Mouse (Mus musculus): Measurements from ENCODE around the gene Med8. TPM values are rescaled to one million over a fixed set of nuclear protein-coding genes. Genes with fewer than 3 reads are reported as not detected.

The Med8 gene
- total RNA-seq, 2 experiments from 2014 or later: 63.6 to 72.5 TPM

DNA sequence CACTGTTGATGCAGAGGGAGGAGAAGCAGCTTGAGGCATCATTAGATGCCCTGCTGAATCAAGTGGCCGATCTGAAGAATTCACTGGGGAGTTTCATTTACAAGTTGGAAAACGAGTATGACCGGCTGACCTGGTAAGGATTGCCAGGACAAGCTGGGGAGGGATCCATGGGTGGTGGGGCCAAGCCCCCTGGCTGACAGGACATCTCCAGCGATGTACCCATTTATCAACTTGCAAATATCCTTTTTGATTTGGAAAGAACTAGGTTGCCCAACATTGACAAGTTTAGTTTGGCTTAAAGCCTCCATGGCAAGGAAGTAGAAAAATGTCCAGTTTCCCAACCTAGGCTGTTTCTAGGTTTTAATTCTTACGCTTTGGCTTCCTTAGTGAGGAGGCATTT, 1.7 kb downstream of the Med8 start:
- ATAC-seq (replicated peaks; ENCODE audit: low FRiP score, poor library complexity, severe bottlenecking): no peak

DNA sequence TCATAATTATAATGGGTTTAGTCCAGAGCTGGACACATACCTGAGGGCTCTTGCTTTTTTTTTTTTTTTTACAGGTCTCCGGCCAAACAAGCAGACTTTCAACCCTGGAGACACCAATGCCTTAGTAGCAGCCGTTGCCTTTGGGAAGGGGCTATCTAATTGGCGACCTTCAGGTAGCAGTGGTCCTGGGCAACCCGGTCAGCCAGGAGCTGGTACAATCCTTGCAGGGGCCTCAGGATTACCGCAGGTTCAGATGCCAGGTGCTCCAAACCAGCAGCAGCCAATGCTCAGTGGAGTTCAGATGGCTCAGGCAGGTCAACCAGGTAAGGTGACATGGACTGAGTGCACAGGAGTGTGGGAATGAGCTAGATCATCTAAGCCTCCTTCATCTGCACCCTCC, 4.4 kb downstream of the Med8 start:
- no peak for ATAC-seq (replicated peaks; ENCODE audit: low FRiP score, poor library complexity, severe bottlenecking)

DNA sequence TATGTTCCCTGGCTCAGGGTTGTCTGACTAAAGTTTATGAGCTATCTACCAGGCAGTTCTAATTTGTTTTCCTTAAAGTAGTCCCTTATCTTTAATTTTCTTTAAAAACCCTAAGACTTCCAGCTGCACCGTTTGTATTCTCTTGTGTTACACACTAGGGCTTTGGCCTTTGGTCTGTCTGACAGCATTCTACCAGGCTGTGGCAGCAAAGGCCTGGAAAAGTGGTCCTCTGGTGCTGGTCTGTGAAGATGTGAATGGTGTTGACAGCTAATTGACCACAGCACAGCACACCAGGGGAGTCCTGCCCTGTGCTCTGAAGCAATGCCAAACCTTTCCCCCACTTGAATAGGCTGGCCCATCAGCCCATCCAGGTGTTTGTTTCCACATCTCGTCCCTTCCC, 6.6 kb downstream of the Med8 start:
- no peak for ATAC-seq (replicated peaks; ENCODE audit: low FRiP score, poor library complexity, severe bottlenecking)

DNA sequence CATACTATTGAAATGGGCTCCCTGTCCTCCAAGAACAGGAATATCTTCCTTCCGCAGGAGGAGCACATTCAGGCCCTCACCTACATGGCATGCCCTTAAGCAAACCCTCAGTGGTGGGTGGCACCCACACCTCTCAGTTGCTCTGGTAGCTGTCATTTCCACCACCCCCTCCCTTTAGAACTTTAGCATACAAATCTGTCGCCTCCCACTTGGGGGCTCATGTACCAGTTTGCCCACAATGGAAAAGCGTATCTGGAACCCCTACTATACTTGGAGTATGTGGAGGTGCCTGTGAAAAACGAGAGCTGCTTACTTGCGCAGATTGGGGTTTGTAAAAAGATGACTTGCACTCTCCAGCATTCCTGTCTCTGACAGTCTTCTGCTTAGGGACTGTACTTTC, 7.2 kb downstream of the Med8 start:
- no peak for ATAC-seq (replicated peaks; ENCODE audit: low FRiP score, poor library complexity, severe bottlenecking)

DNA sequence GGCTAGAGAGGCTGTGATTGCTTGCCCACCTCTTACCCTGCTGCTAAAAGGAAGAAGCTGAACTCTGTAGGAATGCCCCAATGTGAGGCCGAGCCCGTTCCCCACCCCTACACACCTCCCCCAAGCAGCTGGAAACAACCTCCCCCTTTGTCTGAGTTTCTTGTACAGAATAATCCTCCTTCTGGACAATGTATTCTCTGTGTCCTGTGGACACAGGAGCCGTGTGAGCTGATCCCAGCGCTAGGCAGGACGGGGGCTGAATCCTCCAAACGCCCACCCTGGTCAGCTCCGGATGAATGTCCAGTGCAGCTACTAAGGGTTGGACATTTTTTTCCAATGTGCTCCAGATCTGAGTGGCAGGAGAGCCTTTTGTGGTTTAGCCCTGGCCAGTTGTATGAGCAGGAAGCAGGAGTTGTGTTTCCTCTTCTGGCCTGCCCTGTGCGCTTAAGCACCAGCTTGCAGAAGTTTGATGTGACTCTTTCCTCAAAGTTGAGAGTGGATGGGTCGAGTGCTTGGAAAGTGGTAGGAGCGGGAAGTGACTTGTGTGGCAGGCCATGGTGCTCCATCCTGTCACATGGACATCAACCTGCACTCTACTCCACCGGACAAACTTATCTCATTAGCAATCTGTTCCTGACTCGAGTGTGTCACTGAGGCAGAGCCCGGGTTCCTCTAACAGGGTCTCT, 8.1 kb downstream of the Med8 start:
- ATAC-seq (replicated peaks; ENCODE audit: low FRiP score, poor library complexity, severe bottlenecking): no peak

DNA sequence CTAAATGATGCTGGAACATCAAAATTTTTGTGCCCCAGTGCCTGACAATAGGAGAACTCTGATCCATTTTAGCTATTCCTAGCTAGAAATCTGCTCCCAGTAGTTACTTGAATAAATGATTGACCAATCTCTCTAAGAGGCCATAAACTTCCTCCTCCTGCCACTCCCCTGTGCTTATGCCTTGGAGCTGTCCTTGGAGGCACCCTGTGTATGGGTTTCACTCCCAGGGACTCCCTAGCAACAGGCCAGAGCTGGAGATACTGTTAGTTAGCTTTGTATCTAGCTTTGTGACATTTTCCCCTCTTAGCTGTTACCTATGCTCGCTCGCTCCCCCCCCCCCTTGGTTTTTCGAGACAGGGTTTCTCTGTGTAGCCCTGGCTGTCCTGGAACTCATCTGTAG, 12.2 kb downstream of the Med8 start:
- no peak for ATAC-seq (replicated peaks; ENCODE audit: low FRiP score, poor library complexity, severe bottlenecking)

DNA sequence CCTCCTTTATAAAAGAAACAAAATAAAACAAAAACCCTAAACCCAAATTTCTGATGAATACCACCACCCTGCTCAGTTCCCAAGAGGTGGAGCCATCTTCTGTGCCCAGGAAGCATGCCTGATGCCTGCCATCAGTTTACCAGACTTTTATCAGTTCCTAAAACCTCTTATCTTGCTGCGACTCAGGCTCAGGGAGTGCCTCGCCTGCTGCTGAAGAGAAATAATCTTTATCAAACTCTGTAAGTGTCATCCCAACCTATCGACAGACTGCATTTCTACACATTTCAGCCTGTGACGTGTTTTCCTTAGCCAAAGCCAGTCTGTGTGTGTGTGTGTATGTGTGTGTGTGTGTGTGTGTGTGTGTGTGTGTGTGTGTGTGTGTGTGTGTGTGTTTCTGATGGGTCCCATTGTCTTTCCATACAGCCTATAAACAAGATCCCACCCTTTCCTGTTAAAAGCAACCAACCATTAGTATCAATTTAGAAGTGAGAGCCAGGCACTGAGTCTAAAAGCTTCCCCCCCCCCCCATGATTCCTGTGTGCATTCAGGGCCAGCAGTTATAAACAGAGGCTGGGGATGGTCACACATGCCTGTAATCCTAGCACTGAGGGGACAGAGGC, 15.5 kb downstream of the Med8 start:
- ATAC-seq (replicated peaks; ENCODE audit: low FRiP score, poor library complexity, severe bottlenecking): peak; percentile 54

DNA sequence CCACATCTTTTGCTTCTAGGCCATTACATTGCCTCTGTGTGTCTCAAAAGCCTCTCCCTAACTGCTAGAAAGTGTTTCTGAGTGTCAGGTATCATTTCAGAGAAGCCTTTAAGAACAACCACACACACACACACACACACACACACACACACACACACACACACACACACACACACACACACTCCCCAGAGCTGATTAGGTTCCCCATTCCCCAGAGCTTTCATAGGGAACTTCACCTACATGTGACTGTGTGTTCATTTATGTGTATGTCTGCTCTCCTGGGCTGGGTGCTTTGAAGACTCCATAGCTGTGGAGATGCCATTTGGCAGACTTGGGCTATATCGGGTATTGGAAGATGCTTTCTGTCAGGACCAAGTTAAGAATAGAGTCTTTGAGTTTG, 16.2 kb downstream of the Med8 start:
- ATAC-seq (replicated peaks; ENCODE audit: low FRiP score, poor library complexity, severe bottlenecking): no peak

DNA sequence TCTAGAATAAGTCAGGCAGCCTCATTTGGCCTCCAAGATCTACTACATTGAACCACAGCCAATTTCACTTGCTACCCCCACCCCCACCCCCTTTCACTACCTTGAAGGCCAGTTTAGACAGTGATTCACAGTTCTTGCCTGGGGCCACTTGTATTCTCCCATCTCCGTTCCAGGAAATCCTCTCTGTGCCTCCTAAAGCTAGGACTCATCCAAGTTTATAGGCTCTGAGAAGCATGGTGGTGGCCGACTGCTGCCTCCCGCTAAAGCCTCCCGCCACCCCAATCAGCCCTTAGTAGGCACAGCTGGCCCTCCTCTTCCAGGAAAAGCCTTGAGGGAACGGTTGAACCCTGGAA, 18.3 kb downstream of the Med8 start:
- peak; percentile 35 for ATAC-seq (replicated peaks; ENCODE audit: low FRiP score, poor library complexity, severe bottlenecking)

DNA sequence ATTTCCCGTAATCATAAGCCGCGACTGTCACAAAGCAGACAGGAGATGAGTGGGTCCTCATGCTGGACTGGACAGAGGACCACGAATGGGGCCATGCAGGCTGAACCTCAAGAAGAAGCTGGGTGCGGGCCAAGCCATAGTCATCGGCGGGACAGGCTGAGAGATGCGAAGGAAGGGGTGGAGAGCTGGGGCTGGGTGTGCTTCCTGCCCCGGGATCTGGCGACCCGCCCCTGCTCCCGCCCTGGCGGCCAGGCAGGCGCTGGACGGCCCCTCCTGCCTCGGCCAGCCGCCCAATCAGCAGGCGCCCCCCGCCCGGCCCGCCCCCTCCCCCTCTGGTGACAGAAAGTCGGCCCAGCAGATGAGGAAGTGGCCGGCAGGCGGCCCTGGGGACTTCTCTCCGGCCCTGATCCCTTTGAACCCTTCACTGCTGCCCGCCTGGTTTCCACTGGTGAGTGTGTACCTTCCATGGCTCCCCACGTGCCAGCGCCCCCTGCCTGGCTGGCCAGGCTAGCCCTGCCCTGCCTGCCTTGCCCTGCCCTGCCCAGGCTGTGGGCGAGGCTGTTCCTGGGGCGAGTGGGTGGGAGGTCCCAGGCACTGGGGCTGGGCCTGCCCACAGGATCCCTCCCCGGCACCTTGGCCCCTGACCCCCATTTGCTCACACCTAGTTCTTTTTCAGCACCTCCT, 18.8 kb downstream of the Med8 start, which contains the start of gene Elovl1:
TSS of gene Elovl1 (plus strand) at position 326 of the 684 bp plus-strand sequence.
- peak; percentile 87 for ATAC-seq (replicated peaks; ENCODE audit: low FRiP score, poor library complexity, severe bottlenecking)

DNA sequence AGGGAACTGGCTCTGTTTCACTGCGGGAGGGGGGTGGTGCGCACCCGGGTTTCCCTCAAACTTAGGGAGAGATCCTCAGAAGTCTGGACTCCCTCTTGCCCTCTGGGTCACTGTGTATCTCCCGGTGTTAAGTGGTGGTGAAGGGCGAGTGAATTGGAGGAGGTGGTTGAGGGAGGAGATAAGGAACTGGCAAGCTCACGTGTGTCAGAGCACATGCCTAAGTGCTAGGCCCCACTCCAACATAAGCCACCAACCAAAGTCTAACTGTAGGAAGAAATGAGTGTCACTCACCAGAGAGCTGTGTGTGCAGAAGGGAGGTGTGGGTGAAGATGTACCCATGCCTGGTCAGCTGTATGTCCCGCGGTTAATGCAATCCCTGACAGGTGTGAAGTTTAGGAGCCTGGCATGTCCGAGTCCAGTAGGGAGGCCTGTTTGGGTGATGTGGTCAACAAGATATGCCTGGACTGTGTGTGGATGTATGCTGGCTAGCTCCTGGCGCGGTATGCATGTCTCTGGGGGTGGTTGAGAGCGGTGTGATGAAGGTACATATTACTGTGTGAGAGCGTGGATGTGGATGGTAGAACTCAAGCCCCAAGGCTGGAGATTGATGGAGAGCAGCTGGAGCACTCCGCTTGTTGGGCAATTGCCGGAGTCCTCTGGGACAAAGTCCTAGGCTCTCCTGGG, 19.5 kb downstream of the Med8 start:
- peak; percentile 45 for ATAC-seq (replicated peaks; ENCODE audit: low FRiP score, poor library complexity, severe bottlenecking)

DNA sequence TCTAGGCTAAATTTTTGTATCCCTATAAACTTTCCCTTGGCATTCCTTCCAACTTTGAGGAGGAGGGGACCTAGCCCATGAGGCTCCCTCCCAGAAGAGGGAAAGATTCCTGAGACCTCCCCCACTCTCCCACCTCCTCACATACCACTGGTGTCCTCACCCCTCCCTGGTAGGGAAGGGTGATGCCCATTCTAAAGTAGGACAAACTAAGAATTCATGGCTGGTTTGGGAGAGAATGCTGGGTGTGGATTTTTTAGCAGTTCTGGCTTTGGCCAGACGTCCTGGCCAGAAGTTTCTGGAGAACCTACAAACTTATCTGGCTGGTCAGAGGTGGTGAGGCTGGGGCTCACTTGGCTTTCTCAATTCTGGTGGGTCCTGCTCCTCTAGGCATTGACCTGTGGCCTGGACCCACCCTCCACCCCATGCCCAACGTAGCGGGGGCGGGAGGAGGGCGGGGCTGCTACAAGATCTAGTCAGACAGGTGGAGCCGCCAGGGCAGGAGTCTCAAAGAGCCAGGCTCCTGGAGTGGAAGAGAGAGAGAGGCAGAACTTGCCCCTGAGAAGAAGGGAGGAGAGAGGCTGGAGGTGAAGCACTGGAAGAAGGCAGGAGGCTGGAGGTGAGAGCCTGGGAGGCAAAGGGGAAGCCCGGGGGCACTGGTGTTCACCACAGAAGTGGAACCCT, 20.2 kb downstream of the Med8 start:
- ATAC-seq (replicated peaks; ENCODE audit: low FRiP score, poor library complexity, severe bottlenecking): no peak

DNA sequence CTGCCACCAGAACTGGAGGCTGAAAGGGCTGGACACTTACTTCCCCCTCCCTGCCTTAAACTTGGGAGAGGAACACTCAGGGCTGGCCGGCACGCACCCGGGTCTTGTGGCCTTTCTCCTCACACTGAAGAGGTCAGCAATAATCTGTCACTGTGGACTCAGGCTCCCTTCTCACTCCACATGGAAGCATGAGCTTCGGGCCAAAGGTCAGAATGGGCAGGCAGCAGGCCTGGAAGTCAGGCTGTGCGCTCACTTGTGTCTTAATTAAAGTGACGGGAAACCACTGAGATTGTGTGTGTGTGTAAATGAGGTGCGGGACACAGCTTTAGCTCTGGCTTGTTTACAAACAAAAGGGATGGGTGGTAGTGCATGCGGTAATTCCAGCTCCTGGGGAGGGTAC, 23.2 kb downstream of the Med8 start:
- ATAC-seq (replicated peaks; ENCODE audit: low FRiP score, poor library complexity, severe bottlenecking): no peak

DNA sequence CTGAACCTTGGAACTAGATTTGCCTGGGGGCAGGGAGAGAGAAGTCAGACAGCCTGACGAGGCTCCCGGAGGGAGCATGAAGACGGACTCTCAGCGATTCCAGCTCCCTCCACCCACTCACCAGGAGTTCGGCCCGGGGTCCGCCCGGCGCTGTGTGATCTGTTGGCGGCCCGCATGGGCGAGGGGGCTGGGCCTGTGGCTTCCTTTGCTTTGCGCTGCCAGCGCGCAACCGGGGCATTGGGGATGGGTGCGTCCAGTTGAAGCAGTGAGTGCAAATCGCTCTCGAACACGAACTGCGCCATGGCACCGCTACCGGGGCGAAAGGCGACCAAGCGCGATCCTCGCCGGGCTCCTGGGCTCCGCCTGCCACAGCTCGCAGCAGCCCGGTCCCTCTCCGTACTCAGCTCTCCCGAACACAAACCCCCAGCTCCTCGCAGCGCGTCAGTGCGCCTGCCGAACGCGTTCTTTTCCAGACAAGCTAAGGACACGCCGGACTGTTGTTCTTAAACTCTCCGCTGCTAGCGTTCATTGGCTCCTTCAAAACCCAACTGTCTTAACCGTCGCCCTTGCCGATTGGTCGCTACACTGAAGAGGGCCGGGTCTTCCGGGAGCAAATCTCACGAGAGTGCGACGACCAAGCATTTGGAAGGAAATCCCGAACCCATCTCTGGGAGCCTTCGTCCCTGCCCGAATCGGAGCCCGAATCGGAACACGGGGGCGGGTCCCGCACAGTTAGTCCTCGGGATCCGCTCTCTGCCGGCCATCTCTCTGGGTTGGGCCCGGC, 27.9 kb downstream of the Med8 start, which contains the start of gene Cdc20:
TSS of gene Cdc20 (minus strand) at position 533 of the 784 bp plus-strand sequence.
- peak; percentile 93 for ATAC-seq (replicated peaks; ENCODE audit: low FRiP score, poor library complexity, severe bottlenecking)

DNA sequence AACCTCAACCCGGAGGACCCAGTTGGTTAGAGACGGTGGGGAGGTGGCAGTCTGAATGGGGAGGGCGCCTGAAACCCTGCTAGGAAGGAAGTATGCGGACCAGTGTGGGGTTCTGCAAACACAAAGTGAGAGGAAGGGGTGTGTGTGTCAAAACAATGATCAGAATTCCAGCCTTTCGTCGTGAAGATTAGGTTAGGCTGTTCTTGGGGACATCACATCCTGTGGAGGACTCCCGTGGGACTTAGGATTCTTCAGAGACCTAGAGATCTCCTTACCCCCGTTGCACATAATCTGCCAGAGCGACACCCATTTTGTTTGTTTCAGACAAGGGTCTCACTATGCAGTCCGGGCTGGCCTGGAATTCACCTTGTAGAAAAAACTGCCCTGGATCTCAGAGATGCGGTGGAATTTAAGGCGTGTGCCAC, 28.7 kb downstream of the Med8 start:
- peak; percentile 57 for ATAC-seq (replicated peaks; ENCODE audit: low FRiP score, poor library complexity, severe bottlenecking)

DNA sequence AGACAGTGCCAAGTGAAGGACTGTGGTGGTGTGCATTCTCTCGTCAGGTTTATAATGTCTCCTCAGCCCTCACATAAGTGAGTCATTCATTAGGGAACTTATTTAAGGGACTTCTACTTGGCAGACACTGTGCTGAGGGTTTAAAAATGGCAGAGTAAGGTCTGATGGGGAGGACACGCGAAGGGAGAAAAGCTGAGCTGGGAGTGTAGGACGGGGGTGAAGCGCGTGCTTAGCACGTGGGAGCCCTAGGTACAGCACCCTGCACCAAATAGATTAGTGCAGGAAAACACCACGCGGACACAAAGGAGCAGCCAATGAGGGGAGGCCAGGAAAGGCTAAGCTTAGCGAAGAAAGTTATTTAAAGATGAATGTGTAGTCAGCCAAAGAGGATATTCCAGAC, 36.0 kb downstream of the Med8 start:
- ATAC-seq (replicated peaks; ENCODE audit: low FRiP score, poor library complexity, severe bottlenecking): no peak

DNA sequence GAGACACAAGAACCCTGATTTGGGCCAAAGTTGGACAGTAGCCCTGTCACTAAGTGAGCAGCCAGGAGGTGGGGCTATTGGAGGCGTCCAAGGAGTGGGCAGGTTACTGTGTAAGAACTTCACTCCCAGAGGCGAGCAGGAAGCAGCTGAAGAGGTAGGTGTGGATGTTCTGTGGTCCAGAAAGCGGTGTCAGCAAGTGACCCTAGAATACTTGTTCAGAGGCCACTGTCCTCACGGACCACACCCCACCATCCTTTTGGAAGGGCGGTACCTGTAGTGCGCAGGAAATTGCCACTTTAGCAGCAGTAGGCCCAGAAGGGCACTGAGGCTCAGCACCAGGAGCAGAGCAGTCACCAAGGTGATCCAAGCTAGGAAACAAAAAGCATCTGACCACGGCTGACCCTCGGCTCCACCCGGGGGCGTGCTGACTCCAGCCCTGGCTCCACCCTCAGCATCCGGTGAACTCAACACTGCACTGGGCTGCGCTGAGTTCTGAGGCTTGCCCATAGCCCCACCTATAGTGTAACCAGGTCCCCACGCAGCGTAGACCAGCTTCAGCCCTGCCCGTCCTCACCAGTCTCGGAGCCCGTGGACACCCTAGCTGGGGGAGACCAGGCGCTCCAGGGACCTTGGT, 36.8 kb downstream of the Med8 start:
- ATAC-seq (replicated peaks; ENCODE audit: low FRiP score, poor library complexity, severe bottlenecking): no peak

DNA sequence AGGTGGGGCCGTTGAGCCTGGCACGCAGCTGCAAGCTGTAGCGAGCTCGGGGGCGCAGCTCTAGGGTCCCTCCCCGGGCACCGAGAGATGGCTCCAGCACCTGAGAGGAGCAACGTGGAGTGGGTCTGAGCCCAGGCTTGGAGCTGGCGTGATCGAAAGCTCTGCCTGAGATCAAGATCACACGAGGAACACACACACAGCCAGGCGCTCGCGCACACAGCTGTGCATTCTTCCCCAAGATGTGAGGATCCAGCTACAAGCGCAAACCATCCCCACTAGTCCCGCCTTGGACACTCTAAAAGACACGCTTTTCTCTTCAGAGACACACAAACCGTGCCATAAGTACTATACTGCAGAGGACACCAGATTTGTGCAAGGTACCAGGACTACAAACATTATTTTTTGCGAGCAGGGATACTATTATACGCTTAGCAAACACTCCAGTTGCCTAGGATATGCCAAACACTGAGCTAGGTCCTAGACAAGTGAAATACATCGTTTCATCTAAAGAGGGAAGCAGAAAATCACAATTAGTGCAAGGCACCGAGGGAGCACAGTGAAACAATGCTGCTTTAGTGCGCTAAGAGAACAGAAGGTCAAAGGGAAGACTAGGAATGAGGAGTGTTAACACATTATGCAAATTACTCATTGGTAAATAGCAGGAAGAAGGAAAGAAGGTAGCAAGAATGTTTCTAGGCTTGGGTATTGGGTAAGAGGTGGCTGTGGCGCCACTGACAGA, 37.4 kb downstream of the Med8 start:
- ATAC-seq (replicated peaks; ENCODE audit: low FRiP score, poor library complexity, severe bottlenecking): no peak
